Mouse (Mus musculus) right cerebral cortex, postnatal 36 days (tissue): ENCODE measurements around the gene Cers1.
A peak's percentile ranks its signal among the peaks of the same experiment; 100 is the strongest.

Source experiments
- DNase-seq, 2 experiments: peaks; one replicate each; pipeline ENCODE4 v3.0.0; 2022; ENCODE audit warnings: low spot score in 2 of 2, mixed read lengths in 1 of 2

The Cers1 gene

DNA sequence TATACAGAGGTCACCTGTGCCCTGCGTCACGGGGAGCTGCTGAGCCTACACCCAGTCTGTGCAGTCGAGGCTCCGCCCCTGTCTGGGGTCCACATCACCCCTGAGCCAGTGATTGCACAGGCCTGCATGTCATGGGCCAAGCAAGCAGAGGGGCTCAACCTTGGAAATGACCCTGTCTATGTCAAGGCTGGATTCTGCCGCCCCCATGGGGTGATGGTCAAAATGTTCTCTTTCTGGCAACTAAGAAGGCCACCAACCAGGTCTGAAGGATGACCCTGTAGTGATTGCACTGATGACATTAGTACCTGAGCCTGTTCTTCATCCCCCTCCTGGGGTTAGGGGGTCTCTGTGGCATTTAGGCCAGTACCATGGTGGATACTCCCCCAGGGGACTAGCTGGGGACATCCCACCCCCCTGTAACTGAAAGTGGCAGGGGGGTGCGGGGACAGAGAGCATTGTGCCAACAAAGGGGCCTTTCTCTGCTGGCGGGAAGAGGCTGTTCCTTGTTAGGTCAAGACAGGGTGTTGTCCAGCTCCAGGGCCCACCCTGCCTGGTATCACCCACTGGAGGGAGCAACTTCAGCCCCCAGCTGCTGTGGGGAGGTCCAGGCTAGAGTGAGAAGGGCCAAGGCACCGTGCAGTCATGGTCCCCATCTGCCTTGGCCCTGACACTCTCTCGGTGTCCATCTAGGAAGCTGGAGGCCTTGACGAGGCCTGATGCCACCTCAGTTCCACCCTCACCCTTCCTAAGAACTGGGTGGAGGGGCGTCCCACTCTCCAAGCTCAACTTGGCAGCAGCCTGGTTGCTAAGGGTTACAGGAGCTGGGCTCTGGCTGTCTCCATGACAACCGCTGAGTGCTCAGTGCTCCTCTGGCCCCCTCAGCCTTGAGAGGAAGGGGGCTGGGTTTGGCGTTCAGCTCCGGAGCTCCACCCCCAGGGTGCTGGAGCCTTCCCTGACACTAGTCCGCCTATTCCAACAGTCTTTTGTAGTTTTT is 1.2 kb downstream of the Cers1 start:
- DNase-seq = peak; percentile 88 to 94

DNA sequence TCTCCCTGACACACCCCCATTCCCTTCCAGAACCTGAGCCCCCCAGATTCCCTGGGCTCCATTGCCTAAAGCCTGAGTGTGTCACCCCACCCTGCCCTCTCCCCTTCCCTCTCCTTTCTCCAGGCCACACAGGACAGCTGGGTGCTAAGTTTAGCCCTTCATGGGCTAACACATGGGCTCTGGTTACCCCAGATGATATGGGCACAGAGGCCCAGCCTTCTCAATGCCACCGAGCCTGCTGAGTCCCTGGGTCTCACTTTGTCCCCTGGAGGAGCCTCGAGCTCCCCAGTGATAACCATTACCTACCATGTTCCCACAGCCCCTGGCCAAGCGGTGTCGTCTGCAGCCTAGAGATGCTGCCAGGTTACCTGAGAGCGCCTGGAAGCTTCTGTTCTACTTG is 2.3 kb downstream of the Cers1 start:
- DNase-seq = no peak

DNA sequence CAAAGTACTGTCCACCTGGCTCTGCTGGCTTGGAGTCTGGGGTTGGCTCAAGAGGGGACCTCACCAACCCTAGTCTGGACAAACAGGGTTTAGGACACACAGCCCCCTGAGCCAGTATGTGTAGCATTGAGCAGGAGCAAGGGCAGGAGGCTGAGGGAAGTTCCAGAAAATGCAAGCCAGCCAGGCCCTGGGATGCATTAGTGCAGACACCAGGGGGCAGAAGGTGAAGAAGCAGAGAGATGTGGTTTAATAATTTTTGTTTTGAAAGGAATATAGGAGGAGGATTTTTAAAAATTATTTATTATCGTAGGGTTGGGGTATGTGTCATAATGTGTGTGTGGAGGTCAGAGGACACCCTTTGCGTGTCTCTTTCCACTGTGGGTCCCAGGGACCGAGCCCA is 8.1 kb downstream of the Cers1 start:
- DNase-seq = no peak

DNA sequence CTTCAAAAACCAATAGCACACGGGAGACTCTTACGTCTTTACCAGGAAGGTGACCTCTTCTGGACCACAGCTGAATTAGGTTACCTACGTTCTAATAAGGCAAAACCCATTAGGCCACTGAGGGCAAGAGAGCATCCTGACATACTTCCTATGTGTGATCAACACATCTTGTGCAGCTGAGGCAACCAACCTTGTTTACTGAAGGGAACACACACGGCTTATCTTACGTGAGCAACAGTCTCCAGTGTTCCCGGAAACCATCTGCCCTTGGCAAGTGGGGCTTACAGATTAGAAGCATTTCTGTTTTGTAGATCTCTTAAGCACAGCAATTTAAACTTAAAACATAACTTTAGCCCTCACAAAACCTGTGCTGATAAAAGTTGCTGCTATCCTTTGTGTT is 11.9 kb downstream of the Cers1 start:
- DNase-seq = no peak

DNA sequence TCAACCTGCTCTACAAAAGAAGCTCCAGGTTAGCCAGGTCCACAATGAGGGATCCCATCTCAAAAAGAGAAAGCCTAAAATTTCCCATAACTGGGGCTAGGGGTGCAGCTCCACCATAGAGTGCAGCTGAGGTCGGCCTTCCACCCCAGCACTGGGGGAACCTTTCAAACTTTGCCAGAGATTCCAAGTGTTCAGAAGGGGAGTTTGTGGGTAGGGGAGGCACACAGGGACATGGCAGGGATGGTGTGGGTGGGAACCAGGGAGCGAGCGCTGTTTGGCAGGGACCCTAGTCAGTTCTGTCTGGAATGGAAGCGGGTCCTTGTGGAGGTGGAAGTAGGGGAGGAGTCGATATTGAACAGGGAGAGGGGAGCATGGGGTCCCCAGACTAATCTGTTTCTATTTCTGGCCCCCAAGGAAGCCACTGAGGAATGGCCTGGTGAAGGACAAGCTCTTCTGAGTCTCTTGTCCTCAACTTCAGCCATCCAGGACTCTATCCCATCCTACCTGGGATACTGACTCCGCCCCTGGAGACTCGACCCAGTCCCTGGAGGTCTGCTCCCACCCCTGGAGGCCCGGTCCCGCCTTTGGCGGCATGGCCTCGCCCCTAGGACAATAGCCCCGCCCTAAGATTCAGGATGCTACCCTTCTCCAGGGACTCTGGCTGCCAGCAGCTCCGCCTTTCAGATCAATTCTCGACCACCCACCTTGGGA is 13.7 kb downstream of the Cers1 start, which contains the start of gene Gdf1:
Gene Gdf1 (plus strand): TSS at position 694 of the 711 bp plus-strand sequence.
- DNase-seq = no peak

DNA sequence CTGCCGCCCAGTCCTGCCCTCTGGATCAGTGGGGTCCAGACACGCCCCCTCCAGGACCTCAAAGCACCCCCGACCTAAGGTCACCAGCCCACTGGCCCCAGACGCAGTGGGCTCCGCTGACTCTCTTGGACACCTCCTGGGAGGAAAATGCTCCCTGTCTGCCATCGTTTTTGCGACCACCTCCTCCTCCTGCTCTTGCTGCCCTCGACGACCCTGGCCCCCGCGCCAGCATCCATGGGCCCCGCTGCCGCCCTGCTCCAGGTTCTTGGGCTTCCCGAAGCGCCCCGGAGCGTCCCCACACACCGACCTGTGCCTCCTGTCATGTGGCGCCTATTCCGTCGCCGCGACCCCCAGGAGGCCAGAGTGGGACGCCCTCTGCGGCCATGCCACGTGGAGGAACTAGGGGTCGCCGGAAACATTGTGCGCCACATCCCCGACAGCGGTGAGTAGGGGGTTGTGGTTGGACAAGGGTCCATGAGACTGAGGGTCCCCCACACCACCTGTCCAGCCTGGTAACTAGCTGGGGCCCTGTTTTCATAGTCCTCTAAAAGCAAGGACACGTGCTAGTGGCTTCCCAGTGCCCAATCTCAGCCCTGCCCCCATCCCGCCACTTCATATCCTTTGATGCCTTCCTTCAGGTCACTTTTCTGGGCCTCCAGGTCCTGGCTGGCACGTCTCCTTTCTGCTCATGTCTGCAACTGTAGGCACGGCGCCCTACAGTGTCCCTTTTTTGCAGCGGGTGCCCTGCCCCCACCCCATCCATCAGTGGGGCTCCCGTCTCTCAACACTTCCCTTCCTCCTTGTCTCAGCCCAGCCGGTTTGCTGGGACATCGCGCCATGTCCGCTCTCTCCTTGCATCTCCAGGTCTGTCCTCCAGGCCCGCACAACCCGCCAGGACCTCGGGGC is 14.5 kb downstream of the Cers1 start:
- DNase-seq = no peak

DNA sequence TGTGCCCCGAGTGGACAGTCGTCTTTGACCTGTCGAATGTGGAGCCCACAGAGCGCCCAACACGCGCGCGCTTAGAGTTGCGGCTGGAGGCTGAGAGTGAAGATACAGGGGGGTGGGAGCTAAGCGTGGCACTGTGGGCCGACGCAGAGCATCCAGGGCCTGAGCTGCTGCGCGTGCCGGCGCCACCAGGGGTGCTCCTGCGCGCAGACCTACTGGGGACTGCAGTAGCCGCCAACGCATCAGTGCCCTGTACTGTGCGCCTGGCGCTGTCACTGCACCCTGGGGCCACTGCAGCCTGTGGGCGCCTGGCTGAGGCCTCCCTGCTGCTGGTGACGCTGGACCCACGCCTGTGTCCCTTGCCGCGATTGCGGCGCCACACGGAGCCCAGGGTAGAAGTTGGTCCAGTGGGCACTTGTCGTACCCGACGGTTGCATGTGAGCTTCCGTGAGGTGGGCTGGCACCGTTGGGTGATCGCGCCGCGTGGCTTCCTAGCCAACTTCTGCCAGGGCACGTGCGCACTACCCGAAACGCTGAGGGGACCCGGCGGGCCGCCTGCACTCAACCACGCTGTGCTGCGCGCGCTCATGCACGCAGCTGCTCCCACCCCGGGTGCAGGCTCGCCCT is 15.3 kb downstream of the Cers1 start:
- peak; percentile 65 to 70 for DNase-seq

DNA sequence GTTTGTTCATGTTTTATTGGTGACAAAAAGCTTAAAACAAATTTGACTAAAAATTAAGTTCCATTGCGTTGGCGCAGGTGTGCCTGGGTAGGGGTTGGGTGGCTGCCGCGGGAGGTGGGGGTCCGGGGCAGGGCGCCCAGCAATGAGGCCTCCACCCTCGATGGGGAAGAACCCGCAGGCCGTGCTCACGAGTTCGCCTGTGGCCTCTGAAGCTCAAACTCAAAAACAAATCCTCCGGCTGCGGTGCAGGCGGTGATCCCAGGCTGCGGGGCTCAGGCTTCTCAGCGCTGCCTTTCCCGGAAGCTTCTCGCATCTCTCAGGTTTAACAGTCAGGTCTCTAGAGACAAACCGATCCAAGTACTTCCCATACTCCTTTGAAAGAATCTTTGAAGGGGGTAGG is 16.0 kb downstream of the Cers1 start:
- DNase-seq = no peak

DNA sequence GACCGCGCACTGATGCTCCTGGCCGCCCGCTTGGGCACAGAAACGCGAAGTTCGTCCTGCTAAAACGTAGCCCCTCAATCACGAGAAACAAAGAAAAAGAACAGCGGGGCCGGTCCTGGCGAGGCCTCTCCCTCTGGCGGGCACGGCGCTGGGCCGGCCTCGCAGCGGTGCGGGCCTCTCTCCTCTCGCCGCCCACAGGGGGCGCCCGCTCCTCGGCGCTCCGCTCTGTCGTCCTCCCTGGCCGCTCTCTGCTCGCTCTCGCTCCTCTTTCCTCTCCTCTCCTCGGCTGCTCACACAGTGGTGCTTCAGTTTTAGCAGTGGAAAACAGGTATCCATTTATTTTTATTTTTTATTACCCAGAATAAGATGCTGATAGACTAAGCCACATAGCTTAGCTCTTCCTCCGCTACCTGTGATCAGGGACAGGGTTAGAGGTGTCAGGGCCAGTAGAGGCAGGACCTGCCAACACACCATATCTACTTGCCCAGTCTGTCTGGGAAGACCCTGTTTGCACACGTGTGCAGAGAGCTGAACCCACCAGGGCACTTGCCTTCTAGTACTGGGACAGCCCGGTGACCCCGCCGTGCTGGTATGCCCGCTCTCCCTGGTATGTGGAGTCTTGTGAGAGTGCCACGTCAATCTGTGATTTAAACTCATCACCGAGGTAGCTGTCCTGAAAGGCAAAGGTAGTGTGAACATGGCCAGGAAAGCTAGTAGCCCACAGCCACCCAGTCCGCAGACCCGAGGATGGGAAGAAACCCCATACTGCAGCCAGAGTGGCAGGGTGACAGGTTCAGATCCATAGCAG is 16.7 kb downstream of the Cers1 start:
- no peak for DNase-seq

DNA sequence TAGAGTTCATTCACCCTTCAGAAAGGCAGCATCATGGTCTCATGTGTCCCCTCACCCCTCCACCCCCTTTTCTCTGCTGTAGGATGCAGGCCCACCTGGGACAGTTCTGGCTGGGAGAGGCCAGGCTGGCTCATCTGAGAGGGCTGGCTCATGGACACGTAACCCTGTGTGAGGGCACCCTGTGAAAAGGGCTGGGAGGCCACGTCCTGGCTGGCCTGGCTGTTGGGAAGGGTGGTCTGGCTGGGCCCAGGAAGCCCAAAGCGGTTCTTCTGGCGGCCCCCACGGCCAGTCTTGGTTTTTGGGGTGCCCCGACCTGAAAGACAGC is 17.3 kb downstream of the Cers1 start:
- DNase-seq = no peak

DNA sequence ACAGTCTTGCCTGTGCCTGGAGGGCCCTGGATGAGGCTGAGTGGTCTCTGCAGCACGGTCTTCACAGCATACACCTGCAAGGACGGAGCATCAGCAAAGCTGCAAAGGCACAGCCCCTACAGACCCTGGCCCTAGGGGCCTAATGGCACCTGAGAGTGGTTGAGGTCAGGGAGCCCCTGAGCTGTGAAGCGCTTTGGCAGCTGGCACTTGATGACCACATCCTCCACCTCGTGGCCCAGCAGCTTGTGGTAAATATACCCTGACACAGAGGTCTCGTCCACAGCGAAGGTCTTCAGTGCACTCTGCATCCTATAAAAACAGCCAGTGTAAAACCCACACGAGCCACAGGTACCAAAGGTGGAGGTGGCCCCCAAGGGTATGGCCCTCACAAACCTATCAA is 23.4 kb downstream of the Cers1 start:
- DNase-seq = no peak

DNA sequence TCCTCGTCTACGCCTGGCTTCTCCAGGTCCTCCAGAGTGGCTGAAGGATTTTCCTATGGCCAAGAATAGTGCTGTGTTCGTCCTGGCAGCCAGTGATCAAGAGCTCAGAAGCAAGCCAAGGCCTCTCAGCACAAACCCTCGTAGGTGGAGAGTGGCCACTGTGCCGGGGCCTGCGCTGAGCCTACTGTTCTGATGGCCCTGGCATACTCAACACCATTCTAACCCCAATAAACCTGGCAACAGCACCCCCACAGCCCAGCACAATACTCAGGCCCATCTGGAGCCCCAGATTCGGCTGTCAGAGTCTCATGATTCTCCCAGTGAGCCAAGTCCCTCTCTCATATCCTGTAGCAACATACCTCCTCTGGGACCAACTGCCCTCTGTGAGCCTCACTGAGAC is 25.1 kb downstream of the Cers1 start:
- DNase-seq = no peak

DNA sequence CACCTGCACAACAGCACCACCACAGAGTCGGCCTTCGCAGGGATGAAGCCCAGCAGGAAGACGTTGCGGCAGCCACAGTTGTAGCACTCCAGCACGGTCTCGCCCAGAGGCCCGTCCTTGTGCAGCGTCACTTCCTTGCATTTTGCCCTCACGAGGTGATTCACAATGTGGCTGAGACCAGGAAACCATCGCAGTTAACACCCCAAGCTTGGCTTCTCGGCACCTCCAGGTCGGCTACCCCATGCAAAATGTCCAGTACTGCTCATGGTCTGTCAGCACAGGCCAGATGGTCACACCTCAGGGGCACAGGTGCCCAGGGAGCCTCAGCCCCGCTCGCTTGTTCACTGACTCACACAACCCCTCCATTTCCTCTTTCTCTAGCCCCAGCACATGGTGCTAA is 26.4 kb downstream of the Cers1 start:
- no peak for DNase-seq

DNA sequence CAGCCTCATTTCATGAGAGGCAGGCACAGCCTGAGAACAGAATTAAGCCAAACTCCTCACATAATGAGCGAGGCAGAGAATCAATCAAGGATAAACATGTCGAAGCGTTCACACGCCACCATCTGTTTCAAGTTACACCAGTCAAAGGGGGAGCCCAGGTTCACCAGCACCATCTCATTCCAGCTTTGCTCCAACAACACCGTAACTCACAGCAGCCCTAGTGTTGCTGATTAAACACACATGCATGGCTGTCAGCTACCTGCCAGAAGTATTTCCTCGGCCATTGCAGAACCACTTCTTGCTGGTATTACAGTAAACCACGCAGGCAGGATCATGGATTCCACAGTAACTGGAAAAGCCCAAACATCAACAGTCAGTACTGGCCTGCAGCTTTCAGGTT is 27.5 kb downstream of the Cers1 start:
- DNase-seq = no peak

DNA sequence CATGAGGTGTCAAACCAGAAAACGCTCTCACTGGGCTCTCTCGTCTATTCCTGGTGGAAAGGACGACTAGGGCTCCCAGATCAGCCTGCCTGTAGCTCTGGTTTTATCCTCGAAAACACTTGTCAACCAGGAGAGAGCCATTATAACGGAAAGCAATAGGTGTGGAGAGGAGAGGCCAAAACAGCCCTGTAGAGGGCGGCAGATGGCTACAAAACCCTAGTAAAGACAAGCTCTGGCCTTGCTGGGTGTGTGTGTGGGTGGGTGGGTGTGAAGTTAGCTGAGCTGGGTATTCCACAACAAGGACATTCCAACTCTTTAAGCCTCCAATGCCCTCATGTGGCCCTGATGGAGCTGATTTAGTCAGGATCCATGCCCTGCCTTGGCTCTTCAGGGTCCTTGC is 28.1 kb downstream of the Cers1 start:
- no peak for DNase-seq

DNA sequence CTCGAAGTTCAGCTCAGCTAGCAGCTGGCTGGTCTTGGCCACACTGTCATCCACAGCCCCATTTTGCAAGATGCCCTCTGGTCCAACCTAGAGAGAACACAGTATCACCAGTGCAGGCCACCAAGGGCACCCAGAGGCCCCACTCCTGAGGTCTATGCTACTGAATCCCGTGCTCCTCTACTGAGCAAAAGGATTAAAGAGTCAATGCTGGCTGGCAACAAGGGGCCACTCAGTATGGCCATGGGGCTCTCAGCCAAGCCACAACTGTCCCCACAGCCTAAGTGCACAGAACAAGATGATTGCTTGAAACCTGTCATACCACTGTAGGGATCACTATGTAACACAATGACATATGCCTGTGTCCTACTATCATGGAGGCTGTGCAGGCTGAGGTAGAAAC is 28.7 kb downstream of the Cers1 start:
- DNase-seq = no peak

DNA sequence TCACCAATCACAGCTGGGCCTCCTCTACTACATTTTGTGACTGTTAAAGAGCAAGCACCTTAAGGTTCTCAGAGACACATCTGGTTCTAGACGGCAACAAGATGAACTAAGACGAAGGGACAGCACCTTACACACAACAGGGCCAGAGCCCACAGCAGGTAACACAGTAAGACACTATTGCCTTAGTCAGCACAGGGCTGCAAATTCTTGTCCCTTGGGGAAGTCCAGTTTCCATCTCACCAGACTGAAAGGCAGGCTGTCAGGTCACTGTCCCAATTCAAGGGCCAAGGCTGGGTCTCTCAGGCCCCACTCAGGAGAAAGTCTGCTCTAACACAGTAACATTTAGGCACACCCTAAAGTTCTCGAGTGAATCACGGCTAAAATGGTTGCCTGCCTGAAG is 31.9 kb downstream of the Cers1 start:
- no peak for DNase-seq

DNA sequence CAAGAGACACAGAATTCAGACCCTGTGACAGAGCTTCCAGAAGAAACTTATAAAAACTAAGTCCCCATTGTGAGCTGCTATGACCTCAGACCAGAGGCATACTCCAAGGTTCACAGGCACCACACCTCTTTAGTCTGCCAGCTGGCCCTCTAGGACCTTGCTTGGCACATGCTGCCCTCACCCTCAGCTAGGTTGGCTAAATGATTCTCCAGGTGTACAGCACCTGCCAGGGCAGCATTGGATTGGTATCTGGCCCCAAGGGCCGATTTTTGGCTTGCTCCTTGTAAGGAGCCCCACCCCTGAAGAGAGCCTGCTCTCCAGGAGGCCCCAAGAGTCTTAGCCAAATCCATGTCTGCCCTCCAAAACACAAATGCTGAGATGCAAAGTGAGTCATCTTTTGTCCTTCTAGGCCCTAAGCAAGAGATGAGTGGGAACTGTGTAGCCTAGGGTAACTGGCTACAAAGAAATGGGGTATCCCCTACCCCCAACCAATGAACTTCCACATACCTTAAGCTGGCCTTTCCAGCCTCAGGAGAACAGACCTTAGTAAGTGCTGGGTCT is 32.4 kb downstream of the Cers1 start:
- DNase-seq = no peak

DNA sequence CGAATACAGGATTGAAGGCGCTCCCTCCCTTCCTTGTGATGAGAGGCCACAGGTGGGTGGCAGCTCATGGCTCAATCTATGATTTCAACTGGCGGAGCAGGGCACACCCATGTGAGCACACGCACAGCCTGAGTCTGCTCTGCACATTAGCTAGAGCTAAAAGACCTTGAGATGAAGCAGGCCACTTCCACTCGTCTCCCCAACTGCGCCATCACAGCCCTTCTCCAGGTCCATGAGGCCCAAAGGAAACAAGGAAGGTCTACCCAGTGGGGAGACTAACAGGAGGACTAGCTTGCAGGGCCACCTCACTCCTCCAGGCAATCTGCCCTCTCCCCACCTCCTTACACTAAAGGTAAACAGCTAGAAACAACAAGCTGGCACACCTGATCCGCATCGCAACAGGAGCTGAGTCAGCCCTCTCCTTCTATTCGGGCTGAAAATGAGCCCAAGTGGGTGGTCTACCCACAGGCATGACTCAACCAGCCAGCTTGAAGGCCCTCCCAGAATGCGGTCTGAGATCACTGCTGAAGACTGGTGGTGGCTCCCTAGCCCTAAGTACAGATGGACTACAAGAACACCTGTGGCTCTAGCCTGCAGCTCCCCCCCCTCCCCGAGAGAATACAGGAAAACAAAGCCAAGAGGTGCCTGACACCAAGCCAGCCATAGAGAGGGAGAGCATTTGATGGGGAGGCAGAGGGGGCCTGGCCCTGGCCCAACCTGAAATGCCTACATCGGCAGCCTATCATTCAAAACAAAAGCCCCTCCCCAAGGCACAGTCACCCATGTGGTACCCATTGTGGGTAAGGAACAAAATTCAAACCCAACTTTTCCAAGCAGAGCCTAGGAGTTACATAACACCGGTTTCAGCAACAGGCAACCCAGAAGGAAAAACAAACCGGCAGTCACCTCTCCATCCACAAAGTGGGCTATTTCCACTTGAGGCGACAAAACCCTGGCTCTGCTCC is 35.7 kb downstream of the Cers1 start:
- no peak for DNase-seq
